Mouse (Mus musculus) liver, postnatal 0 days (tissue): Measurements from ENCODE around the gene 2010003K11Rik.

Source experiments
- CTCF ChIP-seq: sonication (generic); IDR thresholded peaks from 2 replicates; pipeline ENCODE4 v1.5.1; 2016; ENCODE audit warnings: antibody characterized with exemption, low read depth
- EP300 ChIP-seq: IDR thresholded peaks from 2 replicates; pipeline ENCODE4 v1.6.1; 2016; ENCODE audit warnings: antibody characterized with exemption, low read depth, mild to moderate bottlenecking

DNA sequence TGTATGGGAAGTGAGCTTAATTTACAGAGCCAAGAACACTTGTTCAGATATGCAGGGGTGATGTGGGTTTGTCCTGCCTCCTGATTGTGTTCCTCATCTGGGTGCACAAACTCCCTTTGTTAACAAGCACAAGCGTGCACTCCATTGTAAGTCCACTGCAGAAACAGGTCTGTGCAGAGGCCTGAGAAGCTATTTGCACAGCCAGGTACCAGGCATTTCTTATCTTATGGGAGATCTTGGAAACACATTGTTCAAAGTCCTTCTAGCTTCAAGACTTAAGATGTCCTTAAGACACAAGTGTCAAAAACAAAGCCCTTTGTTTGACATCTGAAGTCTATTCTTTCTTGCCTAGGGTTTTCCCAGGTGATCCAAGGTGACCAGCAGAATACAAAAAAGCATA is 6.4 kb upstream of the 2010003K11Rik start:
- TF ChIP-seq CTCF (no peak), EP300 (no peak)
